Mouse (Mus musculus) MEL (cell line): ENCODE results near the gene Dagla. TPM values are rescaled to one million over a fixed set of nuclear protein-coding genes. Genes with fewer than 3 reads are reported as not detected.

Source experiments
- DNase-seq: peaks from one replicate; pipeline ENCODE4 v3.0.0; 2011; ENCODE audit warnings: low read depth, low spot score
- H3K27ac ChIP-seq: 2 replicates; pipeline ENCODE4 v1.5.1; 2012; ENCODE audit warnings: low read depth, mild to moderate bottlenecking, control low read depth, low read length, moderate library complexity; ENCODE audit not compliant: control insufficient read depth
- H3K27me3 ChIP-seq, 2 experiments: fragments of 150-350 bp in 1 of 2; sonication (generic) in 1 of 2; 2 replicates each; pipeline ENCODE4 v1.6.1; 2012; ENCODE audit warnings: low read length in 2 of 2, mild to moderate bottlenecking in 2 of 2, improper control_type of control experiment in 1 of 2, moderate library complexity in 1 of 2; ENCODE audit not compliant: insufficient read depth in 2 of 2, control insufficient read depth in 1 of 2
- H3K36me3 ChIP-seq, 2 experiments: 2 replicates each; pipeline ENCODE4 v1.6.1; 2012 to 2014; ENCODE audit warnings: low read length in 2 of 2, improper control_type of control experiment in 1 of 2, inconsistent platforms in 1 of 2, mild to moderate bottlenecking in 1 of 2; ENCODE audit not compliant: insufficient read depth in 2 of 2, control insufficient read depth in 1 of 2
- H3K4me1 ChIP-seq, 2 experiments: fragments of 150-350 bp in 1 of 2; sonication (generic) in 1 of 2; 2 replicates each; pipeline ENCODE4 v1.6.1; 2012; ENCODE audit warnings: low read length in 2 of 2, improper control_type of control experiment in 1 of 2, mild to moderate bottlenecking in 1 of 2; ENCODE audit not compliant: insufficient read depth in 2 of 2, control insufficient read depth in 1 of 2
- H3K4me3 ChIP-seq, 2 experiments: fragments of 150-350 bp in 1 of 2; sonication (generic) in 1 of 2; 2 replicates each; pipeline ENCODE4 v1.5.1; 2012; ENCODE audit warnings: low read depth in 2 of 2, low read length in 2 of 2, mild to moderate bottlenecking in 2 of 2, moderate library complexity in 2 of 2, control low read depth in 1 of 2, improper control_type of control experiment in 1 of 2; ENCODE audit not compliant: control insufficient read depth in 1 of 2, insufficient read depth in 1 of 2
- H3K79me2 ChIP-seq: 2 replicates; pipeline ENCODE4 v1.6.1; 2012; ENCODE audit warnings: mild to moderate bottlenecking, low read length, moderate library complexity; ENCODE audit not compliant: control insufficient read depth, poor library complexity, insufficient read depth
- H3K9ac ChIP-seq: 2 replicates; pipeline ENCODE4 v1.6.1; 2012; ENCODE audit warnings: low read depth, mild to moderate bottlenecking, control low read depth, low read length, moderate library complexity; ENCODE audit not compliant: control insufficient read depth, poor library complexity, severe bottlenecking
- H3K9me3 ChIP-seq: fragments of 150-350 bp; sonication (generic); replicated peaks from 2 replicates; pipeline ENCODE4 v1.6.1; 2012; ENCODE audit warnings: mild to moderate bottlenecking, low read length, improper control_type of control experiment, moderate library complexity; ENCODE audit not compliant: insufficient read depth
- CHD1 ChIP-seq: IDR thresholded peaks from 2 replicates; pipeline ENCODE4 v1.6.1; 2012; ENCODE audit warnings: low read depth, mild to moderate bottlenecking, inconsistent platforms, low read length, improper control_type of control experiment
- CHD2 ChIP-seq: IDR thresholded peaks from 2 replicates; pipeline ENCODE4 v1.6.1; 2011; ENCODE audit warnings: low read length, improper control_type of control experiment
- CTCF ChIP-seq, 3 experiments: IDR thresholded peaks in 2 of 3; conservative IDR thresholded peaks in 1 of 3; 2 replicates each; pipeline ENCODE4 v1.5.1; 2011 to 2012; ENCODE audit warnings: low read length in 3 of 3, low read depth in 2 of 3, mild to moderate bottlenecking in 2 of 3, improper control_type of control experiment in 1 of 3, inconsistent platforms in 1 of 3, mixed read lengths in 1 of 3, moderate library complexity in 1 of 3; ENCODE audit not compliant: control insufficient read depth in 1 of 3, insufficient read depth in 1 of 3, poor library complexity in 1 of 3, severe bottlenecking in 1 of 3
- ELF1 ChIP-seq: IDR thresholded peaks from 2 replicates; pipeline ENCODE4 v1.6.1; 2014; ENCODE audit warnings: low read depth, mild to moderate bottlenecking, inconsistent platforms, low read length, improper control_type of control experiment, moderate library complexity
- EP300 ChIP-seq, 2 experiments: IDR thresholded peaks; 2 replicates each; pipeline ENCODE4 v1.6.1; 2011; ENCODE audit warnings: improper control_type of control experiment in 2 of 2, low read length in 2 of 2, low read depth in 1 of 2, mild to moderate bottlenecking in 1 of 2
- HCFC1 ChIP-seq: IDR thresholded peaks from 2 replicates; pipeline ENCODE4 v1.6.1; 2012; ENCODE audit warnings: low read depth, mild to moderate bottlenecking, inconsistent platforms, low read length, improper control_type of control experiment, moderate library complexity
- JUND ChIP-seq: IDR thresholded peaks from 2 replicates; pipeline ENCODE4 v1.6.1; 2011; ENCODE audit warnings: low read depth, mild to moderate bottlenecking, improper control_type of control experiment, low read length
- MAFK ChIP-seq: IDR thresholded peaks from 2 replicates; pipeline ENCODE4 v1.6.1; 2011; ENCODE audit warnings: low read depth, mild to moderate bottlenecking, low read length, improper control_type of control experiment, borderline replicate concordance
- MAX ChIP-seq: IDR thresholded peaks from 2 replicates; pipeline ENCODE4 v1.6.1; 2011; ENCODE audit warnings: low read length, improper control_type of control experiment
- MEF2A ChIP-seq: IDR thresholded peaks from 2 replicates; pipeline ENCODE4 v1.6.1; 2014; ENCODE audit warnings: low read depth, mild to moderate bottlenecking, inconsistent platforms, low read length, improper control_type of control experiment; ENCODE audit not compliant: poor library complexity, insufficient replicate concordance, severe bottlenecking; ENCODE audit errors: extremely low read depth
- MYC ChIP-seq: IDR thresholded peaks from 2 replicates; pipeline ENCODE4 v1.6.1; 2011; ENCODE audit warnings: low read depth, mild to moderate bottlenecking, low read length, improper control_type of control experiment, moderate library complexity
- NELFE ChIP-seq: IDR thresholded peaks from 2 replicates; pipeline ENCODE4 v1.6.1; 2011; ENCODE audit warnings: low read depth, low read length, improper control_type of control experiment
- POLR2AphosphoS5 ChIP-seq: IDR thresholded peaks from 2 replicates; pipeline ENCODE4 v1.6.1; 2012; ENCODE audit warnings: low read depth, borderline replicate concordance, mild to moderate bottlenecking, inconsistent platforms, low read length, moderate library complexity, mixed read lengths
- RCOR1 ChIP-seq: IDR thresholded peaks from 2 replicates; pipeline ENCODE4 v1.6.1; 2012; ENCODE audit warnings: low read depth, mild to moderate bottlenecking, inconsistent platforms, low read length, improper control_type of control experiment
- SIN3A ChIP-seq: IDR thresholded peaks from 2 replicates; pipeline ENCODE4 v1.6.1; 2012; ENCODE audit warnings: low read length, improper control_type of control experiment, inconsistent platforms
- SMC3 ChIP-seq: IDR thresholded peaks from 2 replicates; pipeline ENCODE4 v1.6.1; 2011; ENCODE audit warnings: low read depth, low read length, improper control_type of control experiment
- TBP ChIP-seq: IDR thresholded peaks from 2 replicates; pipeline ENCODE4 v1.8.0; 2011; ENCODE audit warnings: low read depth, low read length, improper control_type of control experiment
- TCF12 ChIP-seq: IDR thresholded peaks from 2 replicates; pipeline ENCODE4 v1.6.1; 2014; ENCODE audit warnings: low read depth, mild to moderate bottlenecking, inconsistent platforms, low read length, improper control_type of control experiment, moderate library complexity
- ZMIZ1 ChIP-seq: IDR thresholded peaks from 2 replicates; pipeline ENCODE4 v1.6.1; 2012; ENCODE audit warnings: low read depth, mild to moderate bottlenecking, inconsistent platforms, low read length, improper control_type of control experiment, moderate library complexity
- ZNF384 ChIP-seq: IDR thresholded peaks from 2 replicates; pipeline ENCODE4 v1.6.1; 2012; ENCODE audit warnings: low read depth, mild to moderate bottlenecking, inconsistent platforms, low read length, improper control_type of control experiment
- polyA plus RNA-seq, 2 experiments: library from polyadenylated mRNA; stranded (reverse) in 1 of 2; unstranded in 1 of 2; fragments of >175 nt in 1 of 2; fragments of >200 nt in 1 of 2; gene quantifications; 2 replicates each; pipeline versions ENCODE4 v1.2.1 to v1.2.4; 2012; ENCODE audit warnings: low replicate concordance in 2 of 2, low read depth in 1 of 2; ENCODE audit not compliant: insufficient read length in 2 of 2, insufficient read depth in 1 of 2, missing spikeins in 1 of 2
- total RNA-seq: library from RNA; depleted of rRNA; stranded (reverse); fragments of 300-350 nt; gene quantifications from 2 replicates; pipeline ENCODE4 v1.2.3, GENCODE M21; 2012

Dagla gene
- total and polyA plus RNA-seq, 3 experiments: not detected

DNA sequence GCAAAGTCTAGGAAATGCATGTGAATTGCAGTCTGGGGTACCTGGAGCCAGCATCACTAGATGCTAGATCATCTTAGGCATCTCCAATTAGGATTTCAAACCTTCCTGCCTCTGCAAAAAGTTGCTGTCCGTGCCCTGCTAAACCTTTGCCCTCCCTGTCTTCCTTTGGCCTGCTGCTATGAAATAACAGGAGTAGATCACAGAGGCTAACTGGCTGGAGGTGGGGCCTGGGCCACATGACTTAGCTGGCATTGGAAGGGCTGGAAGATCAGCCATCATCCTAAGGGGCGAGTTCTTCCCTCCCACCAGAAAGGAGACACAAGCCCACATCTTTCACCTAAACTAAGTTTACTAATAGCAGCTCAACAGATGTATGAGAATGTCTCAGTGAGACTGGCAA lies 4.3 kb upstream of the Dagla start:
- H3K9me3 ChIP-seq: no peaks in the 10 kb centered on the region
- no peak overlapping the region for H3K9ac ChIP-seq
- no peaks in the 10 kb centered on the region for H3K79me2 ChIP-seq
- no peak for DNase-seq
- no peak overlapping the region for H3K4me3 ChIP-seq
- H3K27ac ChIP-seq: no peak overlapping the region
- no peaks in the 10 kb centered on the region for H3K36me3 ChIP-seq
- H3K27me3 ChIP-seq: no peaks in the 10 kb centered on the region; a peak in 2 of 4 replicates
- no peaks in the 10 kb centered on the region for H3K4me1 ChIP-seq
- TF ChIP-seq ELF1 (no peak), HCFC1 (no peak), JUND (no peak), NELFE (no peak), TBP (no peak), POLR2AphosphoS5 (no peak), MYC (no peak), SMC3 (no peak), CHD1 (no peak), RCOR1 (no peak), MAFK (no peak), SIN3A (no peak)

DNA sequence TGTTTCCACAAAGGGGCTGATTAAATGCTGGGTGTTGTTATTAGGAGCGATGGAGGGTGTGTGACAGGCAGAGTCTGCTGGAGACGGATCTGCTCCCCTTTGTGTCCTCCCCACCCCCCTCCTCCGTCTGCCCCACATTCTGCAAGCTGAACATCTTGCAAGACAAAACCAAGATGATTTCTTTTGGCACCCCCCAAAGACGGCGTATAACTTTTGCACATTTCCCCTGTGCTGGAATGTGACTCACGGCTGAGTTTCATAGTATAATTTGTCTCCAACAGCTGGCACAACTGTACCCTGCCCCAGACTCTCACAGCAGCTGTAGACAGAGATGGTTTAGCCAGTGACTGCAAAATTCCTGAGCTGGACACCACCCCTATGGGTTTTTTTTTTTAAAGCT lies 3.3 kb upstream of the Dagla start:
- H3K9me3 ChIP-seq: no peaks in the 10 kb centered on the region
- no peaks in the 10 kb centered on the region for H3K36me3 ChIP-seq
- DNase-seq: no peak
- TF ChIP-seq CTCF (IDR thresholded peaks at IDR 0.05 in 2 of 3, conservative IDR thresholded peaks at IDR 0.05 in 1 of 3; ENCODE audit: control insufficient read depth in 1 of 3, insufficient read depth in 1 of 3, low read depth in 2 of 3, low read length in 3 of 3, poor library complexity in 1 of 3, severe bottlenecking in 1 of 3) (no peak), RCOR1 (no peak), POLR2AphosphoS5 (no peak), CHD2 (no peak), EP300 (IDR thresholded peaks at IDR 0.05; ENCODE audit: low read depth in 1 of 2, low read length in 2 of 2) (no peak), MEF2A (no peak), MAX (no peak), JUND (no peak), MYC (no peak), HCFC1 (no peak), ZMIZ1 (no peak), ZNF384 (no peak), CHD1 (no peak), TCF12 (no peak)
- TF ChIP-seq, all 39 proteins: peak for 0
- Histone ChIP-seq H3K9ac (no peak overlapping the region), H3K79me2 (no peaks in the 10 kb centered on the region), H3K4me1 (no peaks in the 10 kb centered on the region), H3K27ac (no peak overlapping the region), H3K4me3 (no peak overlapping the region), H3K27me3 (no peaks in the 10 kb centered on the region; a peak in 2 of 4 replicates)
